In the genomic region with DNA sequence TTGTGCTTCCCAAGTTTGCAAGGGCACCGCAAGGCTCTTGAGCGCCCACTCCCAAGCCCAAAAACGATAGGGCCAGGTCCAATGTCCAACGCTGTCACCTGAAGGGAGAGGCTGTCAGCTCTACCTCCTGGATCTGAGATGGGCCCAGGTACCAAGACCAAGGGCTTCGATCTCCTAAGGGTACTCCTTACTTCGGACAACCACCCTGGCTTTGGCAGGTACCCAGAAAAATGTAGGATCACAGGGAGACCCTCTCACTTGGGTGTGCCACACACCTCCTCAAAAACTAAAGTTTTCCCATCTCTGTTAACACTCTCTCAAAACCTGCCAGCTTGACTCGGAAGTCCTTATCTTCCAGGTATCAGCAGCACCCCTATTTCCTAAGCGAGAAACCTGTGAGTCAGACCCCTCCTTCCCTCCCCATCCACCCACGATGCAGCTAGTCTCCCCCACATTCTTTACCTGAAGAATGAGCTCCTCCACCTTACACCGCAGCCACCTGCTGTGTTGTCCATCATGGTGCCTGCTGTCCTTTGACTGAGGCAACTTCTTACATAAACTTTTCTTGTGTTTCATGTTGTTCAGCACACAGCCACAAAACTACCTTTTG, we compare ENCODE assay signal across 8 mouse cellular contexts. TPM values are rescaled to one million over a fixed set of nuclear protein-coding genes. Genes with fewer than 3 reads are reported as not detected.
DNase-seq lines count a peak whose midpoint lies in the region; ATAC-seq and TF ChIP-seq lines count a peak whose summit lies in the region.

No protein-coding gene starts in this region.

- no peak for TF ChIP-seq CTCF in layer of hippocampus, adult 2 months (conservative IDR thresholded peaks at IDR 0.05)
- TF ChIP-seq CTCF in cortical plate, adult 2 months (IDR thresholded peaks at IDR 0.05; ENCODE audit: extremely low read depth, insufficient read depth, low read length) = no peak
- TF ChIP-seq CTCF in heart, postnatal 0 days (IDR thresholded peaks at IDR 0.05; ENCODE audit: low read depth) = no peak

- no peak for DNase-seq in layer of hippocampus, adult 2 months (ENCODE audit: low spot score in 2 of 2)
- no peak for DNase-seq in layer of hippocampus, adult 11-12 months (ENCODE audit: low spot score)
- DNase-seq in heart, postnatal 0 days (ENCODE audit: low spot score) = no peak
- DNase-seq in midbrain, embryonic 10.5 days (ENCODE audit: low spot score) = no peak
- no peak for DNase-seq in urinary bladder, adult 2 months (ENCODE audit: low spot score)
- no peak for DNase-seq in kidney, postnatal 25 days
- DNase-seq in layer of hippocampus, adult 8-10 months (ENCODE audit: low spot score in 2 of 2) = no peak

- no peaks in the 10 kb centered on the region for H3K9me3 ChIP-seq in heart, postnatal 0 days (replicated peaks; ENCODE audit: control insufficient read depth, low read length)
- no peaks in the 10 kb centered on the region for H3K9me3 ChIP-seq in midbrain, embryonic 10.5 days (replicated peaks)

- peak overlapping the region; percentile 96 for H3K27ac ChIP-seq in layer of hippocampus, adult 2 months
- H3K27ac ChIP-seq in cortical plate, adult 2 months (ENCODE audit: insufficient read depth, low read length) = peak overlapping the region; percentile 66; the same call in 1 of the 2 replicates
- no peak overlapping the region; the same call in 1 of the 2 replicates for H3K27ac ChIP-seq in heart, postnatal 0 days (ENCODE audit: low read depth)
- peak overlapping the region; percentile 95 for H3K27ac ChIP-seq in midbrain, embryonic 10.5 days (replicated peaks)

- ATAC-seq in heart, postnatal 0 days (ENCODE audit: insufficient read depth, low read depth) = no peak

- no peak for TF ChIP-seq EP300 in heart, postnatal 0 days (IDR thresholded peaks at IDR 0.05; ENCODE audit: low read depth)

- H3K4me1 ChIP-seq in cortical plate, adult 2 months (ENCODE audit: control insufficient read depth, insufficient read depth, low read length) = peaks cover 4% of the 10 kb centered on the region
- peaks cover 7% of the 10 kb centered on the region for H3K4me1 ChIP-seq in heart, postnatal 0 days (ENCODE audit: control insufficient read depth, insufficient read depth)
- H3K4me1 ChIP-seq in midbrain, embryonic 10.5 days = peaks cover 31% of the 10 kb centered on the region

- no peak for TF ChIP-seq POLR2A in cortical plate, adult 2 months (IDR thresholded peaks at IDR 0.05; ENCODE audit: extremely low read depth, insufficient read depth, low read length)

- 38% methylated on average over 10 of the region's 10 CpGs for WGBS in heart, postnatal 0 days
- 42% methylated on average over 10 of the region's 10 CpGs for WGBS in midbrain, embryonic 10.5 days

- H3K9ac ChIP-seq in heart, postnatal 0 days (replicated peaks; ENCODE audit: low read depth, low read length) = peak overlapping the region; percentile 99

- H3K36me3 ChIP-seq in heart, postnatal 0 days (replicated peaks; ENCODE audit: control insufficient read depth, insufficient read depth, low read length) = no peaks in the 10 kb centered on the region
- H3K36me3 ChIP-seq in midbrain, embryonic 10.5 days = no peaks in the 10 kb centered on the region; the same call in 1 of the 2 replicates

- H3K27me3 ChIP-seq in heart, postnatal 0 days (ENCODE audit: control insufficient read depth, insufficient read depth, low read length) = no peaks in the 10 kb centered on the region
- peaks cover 22% of the 10 kb centered on the region for H3K27me3 ChIP-seq in midbrain, embryonic 10.5 days (ENCODE audit: low read depth, poor library complexity, severe bottlenecking)

- peak overlapping the region; percentile 62 for H3K4me3 ChIP-seq in layer of hippocampus, adult 2 months
- peak overlapping the region; percentile 83 for H3K4me3 ChIP-seq in cortical plate, adult 2 months (ENCODE audit: insufficient read depth, low read length)
- peak overlapping the region; percentile 100 for H3K4me3 ChIP-seq in heart, postnatal 0 days (ENCODE audit: low read depth, low read length)
- peak overlapping the region; percentile 95 for H3K4me3 ChIP-seq in midbrain, embryonic 10.5 days

- peak overlapping the region; percentile 82 for H3K4me2 ChIP-seq in heart, postnatal 0 days (ENCODE audit: low read depth, low read length)

RNA-seq across cellular contexts. Expression of a gene that starts 0.9 kb away (rescaled TPM):
- 10 to 100 TPM; 87.2 to 91.1 TPM for total RNA-seq in layer of hippocampus, adult 2 months (2021)
- 24.8 and 26.8 TPM in 2 replicates for polyA plus RNA-seq in cortical plate, adult 2 months (2012; rRNA removed)
- 34.1 and 34.7 TPM in 2 replicates for total RNA-seq in heart, postnatal 0 days (2014; rRNA removed; ENCODE audit: low replicate concordance)
- 15.6 and 15.9 TPM in 2 replicates for polyA plus RNA-seq in heart, postnatal 0 days (2015; fragmentation: Nextera tagmentation; extraction: Ambion mirVana)
- polyA plus RNA-seq in midbrain, embryonic 10.5 days (2016; fragmentation: Nextera tagmentation; extraction: Ambion mirVana) = 27.7 and 30.2 TPM in 2 replicates
- 7.3 and 21.3 TPM in 2 replicates for polyA plus RNA-seq in urinary bladder, adult 2 months (2012; rRNA removed)
- 10 to 100 TPM; 74.9 to 89.2 (median 84.2) TPM for total RNA-seq in layer of hippocampus, adult 8-10 months (2022)
